Mouse (Mus musculus) midbrain, postnatal 0 days (tissue): ENCODE results near the gene Gkn2. TPM values are rescaled to one million over a fixed set of nuclear protein-coding genes. Genes with fewer than 3 reads are reported as not detected.

Source experiments
- ATAC-seq: fragments of 200-750 bp; cut with Nextera tagmentation; 2 replicates; pipeline ENCODE4 v1.8.0; 2017; ENCODE audit warnings: moderate number of reproducible peaks, mild to moderate bottlenecking, moderate TSS enrichment, moderate library complexity; ENCODE audit not compliant: low FRiP score
- DNase-seq: peaks from one replicate; pipeline ENCODE4 v3.0.0-alpha.2; 2015; ENCODE audit warnings: low spot score
- H3K27ac ChIP-seq: fragments of 300-500 bp; sonication (generic); 2 replicates; pipeline ENCODE4 v1.5.1; 2014; ENCODE audit warnings: low read depth, mild to moderate bottlenecking, low read length, mixed read lengths
- H3K27me3 ChIP-seq: fragments of 300-500 bp; sonication (generic); 2 replicates; pipeline ENCODE4 v1.6.1; 2014; ENCODE audit warnings: low read length, control low read depth, mixed read lengths; ENCODE audit not compliant: insufficient read depth
- H3K36me3 ChIP-seq: fragments of 300-500 bp; sonication (generic); 2 replicates; pipeline ENCODE4 v1.6.1; 2014; ENCODE audit warnings: low read length, control low read depth, mixed read lengths; ENCODE audit not compliant: insufficient read depth
- H3K4me1 ChIP-seq: fragments of 300-500 bp; sonication (generic); 2 replicates; pipeline ENCODE4 v1.6.1; 2014; ENCODE audit warnings: mild to moderate bottlenecking, control low read depth, antibody characterized with exemption, low read length, mixed read lengths; ENCODE audit not compliant: insufficient read depth
- H3K4me2 ChIP-seq: fragments of 300-500 bp; sonication (generic); 2 replicates; pipeline ENCODE4 v1.6.1; 2014; ENCODE audit warnings: low read depth, mild to moderate bottlenecking, low read length, mixed read lengths; ENCODE audit not compliant: poor library complexity, severe bottlenecking
- H3K4me3 ChIP-seq: fragments of 300-500 bp; sonication (generic); 2 replicates; pipeline ENCODE4 v1.5.1; 2014; ENCODE audit warnings: low read depth, mild to moderate bottlenecking, low read length, moderate library complexity
- H3K9ac ChIP-seq: fragments of 300-500 bp; sonication (generic); replicated peaks from 2 replicates; pipeline ENCODE4 v1.6.1; 2014; ENCODE audit warnings: mild to moderate bottlenecking, low read length, moderate library complexity, mixed read lengths; ENCODE audit not compliant: poor library complexity, severe bottlenecking
- H3K9me3 ChIP-seq: fragments of 300-500 bp; sonication (generic); 2 replicates; pipeline ENCODE4 v1.6.1; 2016; ENCODE audit warnings: low read length, control low read depth
- CTCF ChIP-seq: IDR thresholded peaks from 2 replicates; pipeline ENCODE4 v1.5.1; 2016; ENCODE audit warnings: antibody characterized with exemption, mild to moderate bottlenecking
- WGBS: fragments of 180-500 bp; shearing (Covaris S2); extraction: QIAGEN DNeasy Blood & Tissue Kit; methylation state at CpG from one replicate; pipeline ENCODE4 v1.1.7; 2014; 5-methylcytosine and 5-hydroxymethylcytosine counted together
- polyA plus RNA-seq: library from polyadenylated mRNA; unstranded; fragments of >200 nt; fragmentation: Nextera tagmentation; extraction: Ambion mirVana; gene quantifications from 2 replicates; pipeline ENCODE4 v1.2.1, GENCODE M21; 2015
- total RNA-seq: library from RNA; depleted of rRNA; stranded (reverse); fragments of >200 nt; gene quantifications from 2 replicates; pipeline ENCODE4 v1.2.3, GENCODE M21; 2014

Gene Gkn2
- total and polyA plus RNA-seq, 2 experiments from 2014 or later: not detected

- Histone ChIP-seq H3K9me3 (no peaks in the 10 kb centered on the region), H3K4me2 (peak within 1 kb of the TSS; percentile 92), H3K27ac (peak within 1 kb of the TSS; percentile 71), H3K27me3 (no peaks in the 10 kb centered on the region), H3K9ac (peak within 1 kb of the TSS; percentile 74), H3K36me3 (no peaks in the 10 kb centered on the region), H3K4me3 (peak within 1 kb of the TSS; percentile 70), H3K4me1 (0 out of 2 replicates have a peak, but pooled peaks cover 3% of the 10 kb centered on the region)
- peak; percentile 67 for TF ChIP-seq CTCF
- WGBS: under 1% methylated on average over 54 of the region's 54 CpGs
- DNase-seq (peak; percentile 51), ATAC-seq (peak; percentile 44)
Observed at GRCm38 (mm10) chr6:87335091-87335934, 37.8 kb upstream of the Gkn2 start, which contains the start of gene Antxr1. Gene Antxr1 (minus strand): TSS chr6:87335821.

- Histone ChIP-seq H3K27ac (no peak overlapping the region), H3K9me3 (no peaks in the 10 kb centered on the region), H3K4me1 (0 out of 2 replicates have a peak, but pooled peaks cover 3% of the 10 kb centered on the region), H3K9ac (no peak overlapping the region), H3K36me3 (no peaks in the 10 kb centered on the region), H3K4me2 (no peak overlapping the region), H3K4me3 (peak overlapping the region; percentile 70; the same call in 1 of the 2 replicates), H3K27me3 (no peaks in the 10 kb centered on the region)
- WGBS: 34% methylated on average over 6 of the region's 6 CpGs
- no peak for DNase-seq
- ATAC-seq: no peak
- no peak for TF ChIP-seq CTCF
Observed at GRCm38 (mm10) chr6:87335935-87336295, 37.2 kb upstream of the Gkn2 start.

GRCm38 (mm10) chr6:87350829-87351228 is 22.3 kb upstream of the Gkn2 start, which contains the start of gene Gkn1:
Gene Gkn1 (minus strand): TSS chr6:87350942.
- DNase-seq: no peak
- no peak for ATAC-seq
- no peak for TF ChIP-seq CTCF
- Histone ChIP-seq H3K9ac (no peak within 1 kb of the TSS), H3K4me3 (no peak within 1 kb of the TSS), H3K27me3 (no peaks in the 10 kb centered on the region), H3K36me3 (no peaks in the 10 kb centered on the region), H3K4me1 (no peaks in the 10 kb centered on the region), H3K9me3 (no peaks in the 10 kb centered on the region), H3K4me2 (no peak within 1 kb of the TSS), H3K27ac (no peak within 1 kb of the TSS)
- WGBS: 90% methylated on average over 8 of the region's 8 CpGs

GRCm38 (mm10) chr6:87354441-87354840 is 18.7 kb upstream of the Gkn2 start:
- H3K27ac ChIP-seq: no peak overlapping the region
- no peak for ATAC-seq
- no peak overlapping the region for H3K4me3 ChIP-seq
- no peak overlapping the region for H3K4me2 ChIP-seq
- H3K9ac ChIP-seq: no peak overlapping the region
- H3K27me3 ChIP-seq: no peaks in the 10 kb centered on the region
- WGBS: 64% methylated on average over 5 of the region's 5 CpGs
- TF ChIP-seq CTCF: no peak
- H3K9me3 ChIP-seq: no peaks in the 10 kb centered on the region
- H3K36me3 ChIP-seq: no peaks in the 10 kb centered on the region
- DNase-seq: no peak
- no peaks in the 10 kb centered on the region for H3K4me1 ChIP-seq

GRCm38 (mm10) chr6:87369223-87369622 is 3.9 kb upstream of the Gkn2 start:
- Histone ChIP-seq H3K4me3 (no peak overlapping the region), H3K4me1 (no peaks in the 10 kb centered on the region), H3K9ac (no peak overlapping the region), H3K4me2 (no peak overlapping the region), H3K9me3 (no peaks in the 10 kb centered on the region), H3K36me3 (no peaks in the 10 kb centered on the region), H3K27me3 (no peaks in the 10 kb centered on the region), H3K27ac (no peak overlapping the region)
- DNase-seq: no peak
- no peak for ATAC-seq
- no peak for TF ChIP-seq CTCF
- whole genome bisulfite sequencing: 91% methylated on average over 5 of the region's 5 CpGs
